Mouse (Mus musculus) small intestine, adult 2 months (tissue): ENCODE measurements at regions not wholly inside any gene's neighbourhood (a gene's known extent, or its start where the extent isn't known, plus 50 kb on each side); places are given as distances from the start of the nearest gene placed in this dataset.

Experiments used
- CTCF ChIP-seq: fragments of 200-500 bp; IDR thresholded peaks from 2 replicates; pipeline ENCODE4 v1.5.1; 2012; ENCODE audit warnings: low read depth, mild to moderate bottlenecking, control low read depth, inconsistent platforms, low read length, moderate library complexity, mixed read lengths; ENCODE audit not compliant: insufficient replicate concordance, insufficient read length; ENCODE audit errors: extremely low read depth
- POLR2A ChIP-seq: fragments of 200-500 bp; IDR thresholded peaks from 2 replicates; pipeline ENCODE4 v1.6.1; 2012; ENCODE audit warnings: low read depth, mild to moderate bottlenecking, control low read depth, inconsistent platforms, low read length, moderate library complexity

DNA sequence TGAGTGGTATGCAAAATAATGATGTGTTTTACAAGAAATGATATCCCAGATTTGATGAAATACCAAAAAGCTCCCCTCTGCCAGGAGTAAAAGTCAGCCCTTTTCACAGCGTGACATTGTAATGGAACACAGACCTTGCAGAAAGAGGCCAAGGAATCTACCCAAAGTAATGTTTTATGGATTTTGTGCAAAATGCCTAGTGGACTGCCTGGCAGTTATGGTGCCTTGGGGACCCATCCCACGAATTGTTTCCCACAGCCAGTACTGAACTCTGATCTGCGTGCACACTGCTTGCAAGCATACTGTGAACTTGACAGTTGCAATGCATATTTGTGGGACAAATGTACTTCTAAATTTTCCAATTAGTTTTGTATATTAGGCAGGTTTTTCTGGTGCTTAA lies 251.3 kb upstream of the Marcks start:
- TF ChIP-seq POLR2A: no peak
- TF ChIP-seq CTCF: no peak
